Mouse (Mus musculus): ENCODE measurements around the gene Tmem59.

GRCm38 (mm10) chr4:107211465-107211864, 33.3 kb downstream of the Tmem59 start:
- TF ChIP-seq CTCF (IDR thresholded peaks at IDR 0.05; ENCODE audit: low read depth, low read length) (no peak), POLR2AphosphoS5 (IDR thresholded peaks at IDR 0.05; ENCODE audit: insufficient replicate concordance, low read depth, low read length) (no peak), GATA1 (IDR thresholded peaks at IDR 0.05; ENCODE audit: borderline replicate concordance, low read length) (no peak), TAL1 (conservative IDR thresholded peaks at IDR 0.05; ENCODE audit: low read depth, low read length) (no peak)
